Mouse (Mus musculus): ENCODE measurements around the gene Tsc22d3. TPM values are rescaled to one million over a fixed set of nuclear protein-coding genes. Genes with fewer than 3 reads are reported as not detected.
"Not testable (repeated sequence)": the region's sequence is repeated elsewhere in the genome, so short reads cannot be mapped to it uniquely, and the experiment has no call there.

Gene Tsc22d3
- total RNA-seq, 2 experiments from 2014 or later: 126 to 137 TPM

DNA sequence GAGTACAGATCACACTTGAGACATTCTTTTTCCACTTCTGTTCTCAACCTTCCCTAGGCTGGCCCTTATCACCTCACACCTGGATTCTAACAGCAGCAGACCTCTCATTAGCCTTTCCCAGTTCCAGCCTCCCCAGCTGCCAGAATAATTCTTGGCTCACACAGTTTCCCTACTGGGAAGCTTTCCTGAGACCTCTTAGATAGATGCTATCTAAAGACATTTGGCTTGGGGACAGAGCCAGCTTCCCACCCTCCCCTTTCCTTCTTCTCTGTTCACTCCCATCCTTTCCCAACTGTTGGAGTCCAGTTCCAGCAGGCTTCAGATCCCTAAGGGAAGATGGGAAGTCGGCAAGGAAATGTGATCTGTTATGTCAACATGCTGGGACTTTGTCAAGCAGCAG lies 65.0 kb downstream of the Tsc22d3 start:
- DNase-seq (ENCODE audit: low spot score in 2 of 2): no peak
- intact Hi-C loops (cut with DNase I): no loop called here

DNA sequence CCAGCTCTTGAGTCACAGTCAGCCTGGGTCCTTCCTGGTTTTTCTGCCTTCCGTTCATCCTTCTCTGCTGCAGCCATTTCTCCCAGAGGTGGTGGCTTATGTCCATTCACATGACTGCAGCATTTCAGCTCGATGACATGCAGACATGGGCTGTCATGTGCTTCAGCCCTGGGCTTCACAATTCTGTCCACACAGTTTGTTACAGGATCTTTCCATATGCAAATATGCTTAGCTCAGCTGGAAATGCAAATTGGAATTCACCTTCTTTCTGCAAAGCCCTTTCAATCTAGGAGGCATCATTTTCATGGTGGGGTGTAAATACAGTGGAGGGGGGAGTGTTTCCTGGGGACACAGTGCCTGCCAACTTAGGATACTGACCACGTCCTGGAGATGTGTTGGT lies 66.2 kb downstream of the Tsc22d3 start:
- no peak for DNase-seq (ENCODE audit: low spot score in 2 of 2)
- intact Hi-C loops (cut with DNase I): no loop called here

DNA sequence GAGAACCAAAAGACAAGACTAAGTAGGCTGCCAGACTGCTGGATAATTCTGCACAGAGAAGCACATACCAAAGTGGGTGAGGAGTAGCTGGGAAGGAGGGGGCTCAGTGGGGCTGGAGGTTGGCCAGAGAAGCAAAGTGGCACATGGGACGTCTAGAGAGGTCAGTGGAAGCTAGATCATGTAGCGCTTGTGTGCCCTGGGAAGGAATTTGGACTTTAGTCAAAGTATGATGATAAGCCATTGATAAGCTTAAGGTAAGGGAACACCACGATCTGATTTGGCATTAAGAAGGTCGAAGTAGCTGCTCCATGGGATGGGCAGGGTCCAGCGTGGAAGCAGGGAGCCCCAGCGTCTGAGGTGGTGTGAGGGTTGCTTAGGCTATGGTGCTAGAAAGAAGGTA lies 68.1 kb downstream of the Tsc22d3 start:
- no peak for DNase-seq (ENCODE audit: low spot score in 2 of 2)
- intact Hi-C loops (cut with DNase I): no loop called here

DNA sequence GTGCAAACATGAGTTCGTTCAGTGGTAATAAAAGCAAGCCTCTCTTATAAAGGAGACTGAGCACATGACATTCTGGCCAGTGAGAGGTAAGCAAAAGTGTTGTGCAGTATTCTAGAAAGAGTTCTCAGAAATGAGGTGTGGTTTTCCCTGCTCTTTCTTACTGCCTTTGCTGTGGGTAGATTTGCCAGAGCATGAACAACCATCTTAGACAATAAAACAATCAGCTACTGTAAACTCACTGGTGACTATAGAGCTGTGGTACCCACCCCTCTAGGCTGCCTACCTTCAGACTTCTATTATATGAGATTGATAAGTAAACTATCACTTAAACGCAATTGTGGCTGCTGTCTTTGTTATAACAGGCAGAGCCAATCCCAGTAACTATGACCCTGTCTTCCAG lies 69.1 kb downstream of the Tsc22d3 start:
- no peak for DNase-seq (ENCODE audit: low spot score in 2 of 2)
- intact Hi-C loops (cut with DNase I): no loop called here

DNA sequence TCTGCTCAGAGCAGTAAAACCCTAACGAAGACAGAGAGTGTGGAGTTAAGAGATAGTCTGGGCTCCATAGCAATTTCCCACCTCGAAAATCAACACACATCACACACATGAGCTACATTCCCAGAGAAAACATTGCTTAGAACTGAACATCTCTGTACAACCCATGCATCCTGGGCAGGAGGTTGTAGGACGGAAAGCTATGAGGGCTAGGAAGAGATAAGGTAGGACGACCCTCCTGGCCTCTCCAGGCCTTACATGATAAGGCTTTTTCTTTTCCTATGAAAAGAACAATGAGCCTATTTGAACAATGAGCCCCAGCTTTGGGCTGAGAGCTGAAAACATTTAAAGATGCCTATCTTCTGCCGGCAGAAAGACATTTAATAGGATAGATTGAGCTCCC lies 69.8 kb downstream of the Tsc22d3 start:
- intact Hi-C loops (cut with DNase I): no loop called here
- DNase-seq (ENCODE audit: low spot score in 2 of 2): no peak

DNA sequence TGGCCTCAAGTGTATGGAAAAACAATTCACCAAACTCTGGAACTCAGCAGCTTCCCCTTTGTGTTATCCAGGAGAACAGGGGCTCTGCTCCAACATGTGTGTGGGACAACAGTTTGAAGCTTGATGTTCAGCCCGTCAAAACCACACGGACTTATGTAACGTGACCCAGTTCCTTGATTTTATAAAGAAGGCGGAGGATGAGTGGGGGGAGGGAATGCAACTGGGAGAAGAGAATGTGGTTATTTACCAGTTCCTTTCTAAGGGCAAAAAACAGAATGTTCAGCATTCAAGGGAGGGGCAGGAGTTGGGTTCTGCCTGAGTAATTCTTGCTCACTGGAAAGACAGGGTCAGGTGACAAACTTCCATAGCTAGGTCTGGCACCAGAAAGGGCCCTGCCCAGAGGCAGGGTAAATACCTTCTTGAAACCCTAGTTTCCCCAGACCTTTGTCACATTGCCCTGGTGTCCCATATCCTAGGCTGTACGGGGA lies 71.3 kb downstream of the Tsc22d3 start:
- DNase-seq (ENCODE audit: low spot score in 2 of 2): no peak
- intact Hi-C loops (cut with DNase I): no loop called here

DNA sequence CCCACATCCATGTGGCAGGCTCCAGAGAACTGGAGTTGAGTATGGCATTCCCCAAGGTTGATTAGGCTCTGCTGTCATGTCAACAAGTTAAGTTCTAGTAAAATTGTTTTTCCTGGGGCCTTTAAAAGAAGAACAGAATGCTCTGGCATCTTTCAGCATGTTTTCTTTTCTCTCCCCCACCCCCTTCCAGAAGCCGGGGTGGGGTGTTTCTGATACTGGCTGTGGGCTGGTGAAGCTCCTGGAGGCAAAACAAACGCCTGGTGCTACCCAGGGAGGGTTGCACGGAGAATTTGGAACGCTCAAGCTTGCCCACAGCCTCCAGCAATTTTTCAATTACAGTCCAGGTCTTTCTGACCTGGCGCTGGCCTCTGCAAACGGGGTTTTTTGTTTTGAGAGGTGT lies 73.2 kb downstream of the Tsc22d3 start:
- intact Hi-C loops (cut with DNase I): no loop called here
- no peak for DNase-seq (ENCODE audit: low spot score in 2 of 2)

DNA sequence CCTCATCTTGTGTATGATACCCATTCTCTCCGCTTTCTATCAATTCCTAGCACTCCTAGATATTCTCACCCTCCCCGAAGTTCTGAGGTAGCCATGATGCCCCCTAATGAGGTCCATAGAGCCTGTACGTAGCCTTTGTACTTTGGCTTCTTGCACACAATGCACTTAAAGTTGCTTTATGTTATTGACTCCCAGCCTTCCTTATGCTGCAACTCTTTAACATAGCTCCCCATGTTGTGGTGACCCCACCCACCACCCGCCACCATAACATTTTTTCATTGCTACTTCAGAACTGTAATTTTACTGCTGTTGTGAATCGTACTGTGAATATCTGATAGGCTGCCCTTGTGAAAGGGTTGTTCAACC lies 74.2 kb downstream of the Tsc22d3 start:
- DNase-seq (ENCODE audit: low spot score in 2 of 2): no peak

DNA sequence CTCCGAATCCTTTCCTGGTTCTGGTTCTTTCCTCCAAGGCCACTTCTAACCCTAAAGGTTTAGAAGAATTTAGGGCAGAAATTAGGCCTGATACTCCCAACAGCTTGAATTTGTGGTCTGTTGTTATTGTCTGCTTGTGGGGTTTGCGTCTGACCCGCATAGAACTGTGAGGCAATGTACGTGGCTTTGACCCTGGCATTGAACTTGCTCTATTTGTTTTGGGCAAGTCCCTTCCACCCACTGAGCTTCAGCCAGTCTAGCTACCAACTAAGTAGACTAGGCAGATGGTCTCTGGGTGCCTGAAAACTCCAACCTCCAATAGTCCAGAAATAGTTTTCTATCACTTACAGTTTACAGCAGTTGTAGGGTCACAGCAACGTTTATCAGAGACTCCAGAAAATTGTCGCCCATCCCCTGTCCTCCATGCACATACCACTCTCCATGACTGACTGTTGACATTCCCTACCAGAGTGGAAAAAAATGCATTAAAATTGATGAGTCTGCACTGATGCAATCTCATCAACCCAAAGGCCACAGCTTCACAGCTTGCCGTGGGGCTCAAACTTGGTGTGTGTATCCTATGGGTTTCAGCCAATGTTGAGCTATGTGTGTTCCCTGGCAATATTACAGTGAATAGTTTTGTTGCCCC lies 74.7 kb downstream of the Tsc22d3 start:
- intact Hi-C loops (cut with DNase I): no loop called here
- DNase-seq (ENCODE audit: low spot score in 2 of 2): no peak

More for the DNA sequence above, 74.2 kb downstream of the Tsc22d3 start:
- intact Hi-C loops (cut with DNase I): no loop called here

DNA sequence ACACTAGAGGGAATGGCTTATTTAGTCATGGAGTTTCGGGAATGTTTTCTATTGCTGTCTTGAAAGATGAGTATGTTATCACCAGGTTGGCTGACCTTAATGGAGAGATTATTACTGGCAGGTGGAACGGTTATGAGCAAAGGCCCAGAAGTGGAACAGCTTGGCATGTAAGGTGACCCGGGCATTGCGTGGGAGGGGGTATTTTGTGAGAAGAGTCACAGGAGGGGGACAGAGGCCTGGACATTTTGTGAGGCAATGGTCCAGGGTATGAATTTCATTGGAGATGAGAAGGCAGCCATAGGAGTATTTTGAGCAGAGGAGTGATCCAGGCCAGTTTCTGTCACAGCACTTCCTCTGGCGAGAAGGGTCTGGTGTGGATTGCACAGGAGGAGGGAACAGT lies 76.2 kb downstream of the Tsc22d3 start:
- intact Hi-C loops (cut with DNase I): no loop called here

DNA sequence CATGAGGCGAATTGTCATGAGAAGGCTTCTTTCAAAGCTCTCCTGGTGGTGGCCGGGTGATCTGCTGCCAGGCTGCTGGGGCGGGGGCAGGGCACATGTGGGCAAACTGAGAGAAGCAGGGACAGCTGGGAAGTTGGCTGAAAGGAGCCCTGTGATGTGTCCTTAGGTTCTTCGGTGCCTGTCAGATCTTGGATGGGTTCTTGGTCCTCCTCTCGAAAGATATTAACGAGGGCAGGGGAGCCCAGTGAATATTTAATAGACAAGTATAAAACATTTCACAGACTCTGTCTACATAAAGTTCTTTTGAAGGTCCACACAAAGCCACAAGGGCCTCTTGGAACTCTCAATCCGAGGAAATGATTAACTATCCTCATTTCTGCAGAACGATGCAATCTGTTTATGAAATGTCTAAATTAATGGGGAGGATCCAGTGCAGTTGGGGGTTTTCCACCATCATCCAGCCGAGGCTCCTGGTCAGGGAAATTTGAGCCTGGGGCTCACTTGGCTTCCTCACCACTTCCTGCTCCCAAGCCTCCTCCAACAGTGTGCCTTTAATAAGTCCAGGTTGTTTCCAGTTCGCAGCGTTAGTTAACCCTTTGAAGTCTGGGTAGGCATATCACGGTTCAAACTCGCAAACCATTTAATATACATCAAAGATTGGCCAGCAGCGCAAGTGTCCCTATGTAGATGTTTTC lies 78.2 kb downstream of the Tsc22d3 start:
- intact Hi-C loops (cut with DNase I): no loop called here
- no peak for DNase-seq (ENCODE audit: low spot score in 2 of 2)

More for the DNA sequence above, 76.2 kb downstream of the Tsc22d3 start:
- no peak for DNase-seq (ENCODE audit: low spot score in 2 of 2)

DNA sequence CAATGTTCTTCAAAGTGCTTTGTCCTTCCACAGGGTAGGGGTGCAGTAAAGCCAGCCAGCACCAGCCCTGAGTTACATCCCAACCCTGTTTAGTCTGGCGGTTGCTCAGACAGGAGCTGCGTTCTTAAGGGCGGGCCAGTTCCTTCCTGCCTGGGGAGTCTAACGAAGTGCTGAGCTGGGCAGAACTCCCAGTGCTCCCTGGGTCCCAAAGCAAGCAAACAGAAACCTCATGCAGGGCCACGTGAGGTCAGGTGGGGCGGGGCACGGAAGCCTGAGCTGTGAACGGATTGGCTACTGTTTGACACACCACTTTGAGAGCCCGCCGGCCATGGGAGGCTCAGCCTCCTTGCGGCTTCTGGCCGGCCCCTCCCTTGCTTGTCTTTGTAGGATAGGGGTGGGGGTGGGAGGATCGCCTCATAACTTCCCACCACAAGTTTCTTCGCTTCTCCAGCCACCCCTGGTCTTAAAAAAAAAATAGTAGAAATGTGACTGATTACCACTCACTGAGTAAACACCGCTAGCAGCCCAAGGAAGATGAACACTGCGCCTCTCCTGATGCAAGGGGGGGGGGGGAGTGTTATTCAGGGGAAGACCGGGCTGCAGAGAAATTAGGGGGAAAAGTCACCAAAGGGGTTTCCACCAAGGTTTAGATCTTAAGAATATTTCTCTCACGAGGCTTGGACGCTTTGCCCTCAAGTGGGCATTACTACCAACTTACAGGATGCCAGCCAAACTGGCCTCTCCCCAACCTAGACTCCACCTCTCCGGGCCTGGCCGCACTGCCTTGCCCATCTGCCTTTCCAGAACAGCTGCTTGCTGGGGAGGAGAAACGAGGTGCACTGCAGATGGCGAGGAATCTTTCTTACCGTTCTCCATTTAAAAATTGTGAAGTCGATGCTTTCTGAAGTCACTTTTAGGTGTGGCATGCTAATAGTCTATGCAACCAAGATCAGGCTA lies 80.0 kb downstream of the Tsc22d3 start:
- peak; percentile 68 to 73 for DNase-seq (ENCODE audit: low spot score in 2 of 2)
- intact Hi-C loops (cut with DNase I): no loop called here

DNA sequence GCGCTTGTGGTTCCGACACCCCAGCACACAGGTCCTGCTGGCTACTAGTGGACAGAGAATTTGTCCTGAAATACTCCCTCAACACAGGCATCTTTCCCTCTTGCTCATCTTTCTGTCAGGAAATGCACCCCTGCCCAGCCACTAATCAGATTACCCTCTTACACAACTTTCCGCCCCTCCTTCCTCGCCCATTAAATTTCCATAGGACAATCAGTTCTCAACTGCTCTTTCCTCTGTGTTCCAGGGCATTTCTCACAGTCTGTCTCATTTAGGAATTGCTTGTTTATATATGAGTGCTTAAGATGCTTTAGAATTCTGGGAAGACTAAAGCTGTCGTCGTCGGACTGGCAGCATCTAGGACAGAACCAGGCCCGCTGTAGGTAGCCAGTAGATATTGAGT lies 82.1 kb downstream of the Tsc22d3 start:
- intact Hi-C loops (cut with DNase I): no loop called here
- DNase-seq (ENCODE audit: low spot score in 2 of 2): no peak

DNA sequence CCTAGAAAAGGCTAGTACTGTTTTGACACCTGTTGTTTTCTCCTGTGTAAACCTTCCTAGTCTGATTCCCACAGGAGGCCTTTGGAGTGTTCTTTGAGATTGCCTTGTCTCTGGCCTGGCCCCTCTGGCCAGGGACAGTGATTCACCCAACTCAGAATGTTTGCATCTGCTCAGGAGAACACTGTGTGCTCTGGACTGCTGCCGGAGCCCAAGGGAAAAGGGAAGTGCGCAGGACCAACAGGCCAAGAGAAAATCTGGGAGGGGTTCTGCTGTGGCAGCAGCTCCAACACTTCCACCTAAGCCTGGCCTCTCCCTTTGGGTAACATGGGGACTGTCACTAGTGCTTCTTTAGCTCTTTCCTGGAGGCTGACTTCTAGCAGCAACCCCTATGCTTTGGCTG lies 87.1 kb downstream of the Tsc22d3 start:
- intact Hi-C loops (cut with DNase I): no loop called here
- no peak for DNase-seq (ENCODE audit: low spot score in 2 of 2)

DNA sequence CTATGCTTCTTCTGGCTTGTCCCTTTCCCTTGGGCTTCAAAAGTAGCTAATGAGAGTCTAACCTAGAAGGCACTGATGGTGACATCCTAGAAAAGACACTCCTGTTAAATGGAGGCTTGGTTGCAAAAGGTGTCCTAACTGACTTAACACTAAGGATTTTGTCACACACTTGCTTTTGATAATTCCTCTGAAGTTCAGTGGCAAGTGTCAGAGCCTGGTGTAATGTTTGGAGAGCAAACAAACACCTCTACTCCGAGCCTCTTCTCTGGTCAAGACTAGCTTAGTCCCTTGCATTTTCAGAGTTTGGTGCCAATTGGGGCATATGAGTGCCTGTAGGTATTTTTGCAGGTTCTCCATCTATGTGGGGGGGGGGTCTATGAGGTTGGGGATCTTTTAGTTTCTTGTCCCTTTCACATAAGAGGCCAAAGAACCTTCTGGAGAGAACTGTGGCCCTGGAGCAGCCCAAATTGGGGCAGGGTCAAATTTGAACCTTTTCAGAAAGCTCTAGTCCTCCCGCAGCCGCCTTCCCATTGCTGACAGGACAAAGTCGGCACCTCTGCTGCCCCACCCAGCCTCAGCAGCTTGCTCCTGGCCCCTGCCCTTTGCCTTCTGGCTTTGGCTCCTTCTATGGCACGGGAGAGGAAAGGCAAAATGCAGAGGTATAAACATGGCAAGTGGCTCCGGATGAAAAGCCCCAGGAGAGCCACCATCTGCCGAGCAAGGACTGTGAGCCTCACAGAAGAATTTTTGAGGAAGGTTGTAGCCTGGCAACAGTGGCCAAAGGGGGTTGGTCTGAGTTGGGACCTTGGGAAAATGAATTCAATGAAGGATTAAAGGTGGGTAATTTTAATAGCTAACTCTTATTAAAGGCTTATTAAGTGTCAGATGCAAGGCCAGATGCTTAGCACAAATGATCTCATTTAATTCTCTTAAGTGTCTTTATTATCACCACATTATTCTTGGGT lies 88.5 kb downstream of the Tsc22d3 start:
- intact Hi-C loops (cut with DNase I): no loop called here
- no peak for DNase-seq (ENCODE audit: low spot score in 2 of 2)

DNA sequence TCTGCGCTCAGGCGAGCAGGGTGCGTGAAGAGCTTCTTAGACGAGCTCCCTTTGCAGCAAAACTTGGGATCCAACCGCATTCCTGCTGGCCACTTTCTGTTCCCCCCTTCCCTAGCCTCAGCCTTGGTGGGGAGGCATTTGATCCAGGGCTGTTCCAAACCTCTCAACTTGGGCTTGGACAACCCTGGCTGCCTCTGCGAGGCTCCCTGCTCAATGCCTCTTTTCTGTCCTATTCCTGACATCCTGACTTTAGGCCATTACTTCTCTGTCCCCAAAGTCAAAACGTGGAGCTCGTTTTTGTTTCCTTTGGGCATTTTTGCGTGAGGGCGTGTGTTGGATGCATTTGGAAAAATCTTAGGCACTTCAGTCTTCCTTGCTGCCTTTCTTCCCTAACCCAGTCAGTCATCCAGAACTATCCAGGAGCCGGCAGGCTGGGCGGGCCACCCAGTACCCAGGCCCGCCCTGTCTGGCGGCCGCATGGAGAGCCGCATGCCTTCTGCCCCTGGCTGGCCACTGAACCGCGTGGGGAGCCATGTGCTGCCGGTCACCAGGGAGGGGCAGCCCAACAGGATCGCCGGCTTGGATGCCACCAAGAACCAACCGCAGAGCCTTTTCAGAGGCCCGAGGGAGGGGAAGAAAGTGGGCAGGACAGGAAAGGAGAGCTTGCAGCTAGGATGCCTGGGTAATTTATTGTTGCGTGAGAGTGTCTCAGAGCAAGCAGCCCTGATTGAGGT lies 89.6 kb downstream of the Tsc22d3 start:
- peak; percentile 23 to 33 for DNase-seq (ENCODE audit: low spot score in 2 of 2)
- intact Hi-C loops (cut with DNase I): no loop called here

DNA sequence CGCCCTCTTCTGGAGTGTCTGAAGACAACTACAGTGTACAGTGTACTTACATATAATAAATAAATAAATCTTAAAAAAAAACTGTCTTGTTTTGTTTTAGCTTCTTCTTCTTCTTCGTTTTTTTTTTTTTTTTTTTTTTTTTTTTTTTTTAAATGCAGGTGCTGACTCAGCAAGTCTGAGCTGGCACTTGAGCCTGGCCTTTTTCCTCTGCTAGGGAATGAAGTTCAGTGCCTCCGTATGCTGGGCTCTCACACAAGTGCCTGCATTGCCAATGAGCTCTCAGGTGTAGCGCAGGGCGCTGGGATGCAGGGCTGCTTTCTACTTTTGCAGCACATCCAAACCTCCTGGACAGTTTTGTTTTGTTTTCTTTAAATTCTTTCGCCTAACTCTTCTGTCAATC lies 90.6 kb downstream of the Tsc22d3 start:
- no peak for DNase-seq (ENCODE audit: low spot score in 2 of 2)
- intact Hi-C loops (cut with DNase I): loop anchor here (5.0 kb wide), 1 partner anchor 32 kb away; no protein-coding TSS in a partner anchor

DNA sequence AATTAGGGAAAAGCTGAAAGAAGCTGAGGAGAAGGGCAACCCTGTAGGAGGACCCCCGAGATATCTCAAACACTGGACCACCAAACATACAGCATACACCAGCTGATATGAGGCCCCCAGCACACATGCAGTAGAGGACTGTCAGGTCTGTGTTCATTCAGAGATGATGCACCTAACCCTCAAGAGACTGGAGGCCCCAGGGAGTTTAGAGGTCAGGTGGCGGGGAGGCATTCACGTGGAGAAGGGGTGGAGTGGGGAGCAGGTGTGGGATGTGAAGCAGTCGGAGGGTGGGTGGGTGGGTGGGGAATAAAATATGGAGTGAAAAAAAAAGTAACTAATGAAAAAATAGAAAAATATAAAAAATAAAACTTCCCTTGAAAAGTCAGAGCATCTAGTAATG lies 91.7 kb downstream of the Tsc22d3 start:
- DNase-seq (ENCODE audit: low spot score in 2 of 2): not testable (repeated sequence)
- intact Hi-C loops (cut with DNase I): loop anchor here (5.0 kb wide), 1 partner anchor 34 kb away; no protein-coding TSS in a partner anchor
